Mouse (Mus musculus) intestine, embryonic 14.5 days (tissue): ENCODE data around the gene 1110012L19Rik. TPM values are rescaled to one million over a fixed set of nuclear protein-coding genes. Genes with fewer than 3 reads are reported as not detected.
"Not testable (repeated sequence)": the region's sequence is repeated elsewhere in the genome, so short reads cannot be mapped to it uniquely, and the experiment has no call there.

Source experiments
- ATAC-seq: fragments of 200-750 bp; cut with Nextera tagmentation; replicated peaks from 2 replicates; pipeline ENCODE4 v1.8.0; 2017; ENCODE audit warnings: low read depth, moderate number of reproducible peaks, moderate TSS enrichment, moderate library complexity; ENCODE audit not compliant: low FRiP score, low TSS enrichment
- DNase-seq: peaks from one replicate; pipeline ENCODE4 v3.0.0-alpha.2; 2018; ENCODE audit warnings: low spot score
- H3K27ac ChIP-seq: fragments of 300-500 bp; sonication (generic); 2 replicates; pipeline ENCODE4 v1.5.1; 2014; ENCODE audit warnings: low read depth, mild to moderate bottlenecking, control low read depth
- H3K27me3 ChIP-seq: fragments of 300-500 bp; sonication (generic); replicated peaks from 2 replicates; pipeline ENCODE4 v1.6.1; 2014; ENCODE audit warnings: low read length, control low read depth; ENCODE audit not compliant: control insufficient read depth, insufficient read depth
- H3K36me3 ChIP-seq: fragments of 300-500 bp; sonication (generic); 2 replicates; pipeline ENCODE4 v1.6.1; 2014; ENCODE audit warnings: low read length, control low read depth; ENCODE audit not compliant: control insufficient read depth, insufficient read depth
- H3K4me1 ChIP-seq: fragments of 300-500 bp; sonication (generic); replicated peaks from 2 replicates; pipeline ENCODE4 v1.6.1; 2014; ENCODE audit warnings: low read length, control low read depth, mixed read lengths; ENCODE audit not compliant: control insufficient read depth, insufficient read depth
- H3K4me2 ChIP-seq: fragments of 300-500 bp; sonication (generic); 2 replicates; pipeline ENCODE4 v1.6.1; 2014; ENCODE audit warnings: low read length
- H3K4me3 ChIP-seq: fragments of 300-500 bp; sonication (generic); 2 replicates; pipeline ENCODE4 v1.5.1; 2014; ENCODE audit warnings: low read depth, low read length, control low read depth, mixed read lengths
- H3K9ac ChIP-seq: fragments of 300-500 bp; sonication (generic); 2 replicates; pipeline ENCODE4 v1.6.1; 2014; ENCODE audit warnings: mild to moderate bottlenecking, low read length
- H3K9me3 ChIP-seq: fragments of 300-500 bp; sonication (generic); 2 replicates; pipeline ENCODE4 v1.6.1; 2016; ENCODE audit warnings: low read length, control low read depth; ENCODE audit not compliant: control insufficient read depth
- WGBS: fragments of 180-500 bp; shearing (Covaris S2); extraction: QIAGEN DNeasy Blood & Tissue Kit; methylation state at CpG from one replicate; pipeline ENCODE4 v1.1.7; 2014; 5-methylcytosine and 5-hydroxymethylcytosine counted together
- polyA plus RNA-seq: library from polyadenylated mRNA; unstranded; fragments of >200 nt; fragmentation: Nextera tagmentation; extraction: Ambion mirVana; gene quantifications from 2 replicates; pipeline ENCODE4 v1.2.1, GENCODE M21; 2014

1110012L19Rik gene
- polyA plus RNA-seq, result 31.9 and 34.4 TPM in 2 replicates

DNA sequence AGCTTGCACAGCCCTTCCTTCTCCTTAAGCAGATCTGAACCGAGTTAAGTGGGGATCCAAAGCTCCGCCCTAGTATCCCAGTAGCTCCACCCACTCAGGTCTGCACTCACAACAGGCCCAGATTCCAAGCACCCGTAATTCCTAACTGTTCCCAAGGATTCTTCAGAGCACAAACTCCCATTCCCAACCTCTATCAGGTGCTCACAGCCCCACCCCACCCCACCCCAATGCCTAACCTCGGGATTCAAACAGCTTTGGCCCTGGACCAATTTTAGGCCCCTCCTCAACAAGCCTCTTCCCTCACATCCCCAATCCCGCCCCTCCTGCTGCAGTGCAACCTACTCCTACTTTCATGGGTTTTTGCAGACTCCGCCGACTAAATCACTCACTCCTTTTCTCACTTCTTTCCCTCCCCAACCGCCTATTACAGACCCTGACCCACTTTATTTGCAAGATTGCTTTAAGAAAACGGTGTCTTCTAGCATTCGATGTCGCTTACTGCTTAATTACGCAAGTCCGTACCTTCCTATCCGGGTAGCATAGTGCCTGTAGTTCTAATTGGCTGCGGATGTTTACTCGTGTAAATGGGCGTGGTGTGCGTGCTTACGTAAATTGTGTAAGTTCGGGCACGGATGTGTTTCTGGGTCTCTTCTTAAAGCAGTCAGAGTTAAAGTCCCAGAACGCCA lies at the start of gene 1110012L19Rik:
Gene 1110012L19Rik (plus strand): TSS at position 602 of the 686 bp plus-strand sequence.
- no peaks in the 10 kb centered on the region for H3K9me3 ChIP-seq
- no peaks in the 10 kb centered on the region for H3K27me3 ChIP-seq
- H3K4me2 ChIP-seq, result peak within 1 kb of the TSS; percentile 50
- ATAC-seq (peak; percentile 95), DNase-seq (peak; percentile 79)
- 14% methylated on average over 22 of the region's 22 CpGs for WGBS
- no peaks in the 10 kb centered on the region for H3K4me1 ChIP-seq
- peak within 1 kb of the TSS; percentile 74 for H3K27ac ChIP-seq
- H3K9ac ChIP-seq, result peak within 1 kb of the TSS; percentile 51
- peak within 1 kb of the TSS; percentile 56 for H3K4me3 ChIP-seq
- H3K36me3 ChIP-seq, result peaks cover 6% of the 10 kb centered on the region; the same call in 1 of the 2 replicates

DNA sequence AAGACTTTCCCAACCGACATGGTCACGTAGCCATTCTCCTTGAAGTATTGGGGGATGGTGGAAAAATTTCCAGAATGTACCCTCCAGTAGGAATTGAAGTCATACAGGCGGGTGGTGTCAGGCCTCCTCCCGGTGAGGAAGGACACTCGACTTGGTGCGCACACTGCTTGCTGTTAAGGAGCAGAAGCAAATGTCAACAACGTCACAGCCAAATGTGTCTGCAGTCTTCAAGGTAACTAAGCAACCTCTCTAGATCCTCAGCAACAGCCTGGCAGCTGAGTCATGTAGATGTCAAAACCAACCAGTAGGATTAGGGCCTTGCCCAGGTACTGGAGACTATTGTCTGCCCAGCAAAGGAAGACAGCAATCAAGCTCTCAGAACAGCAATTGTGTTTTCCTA lies 22.7 kb upstream of the 1110012L19Rik start:
- ATAC-seq, result no peak

DNA sequence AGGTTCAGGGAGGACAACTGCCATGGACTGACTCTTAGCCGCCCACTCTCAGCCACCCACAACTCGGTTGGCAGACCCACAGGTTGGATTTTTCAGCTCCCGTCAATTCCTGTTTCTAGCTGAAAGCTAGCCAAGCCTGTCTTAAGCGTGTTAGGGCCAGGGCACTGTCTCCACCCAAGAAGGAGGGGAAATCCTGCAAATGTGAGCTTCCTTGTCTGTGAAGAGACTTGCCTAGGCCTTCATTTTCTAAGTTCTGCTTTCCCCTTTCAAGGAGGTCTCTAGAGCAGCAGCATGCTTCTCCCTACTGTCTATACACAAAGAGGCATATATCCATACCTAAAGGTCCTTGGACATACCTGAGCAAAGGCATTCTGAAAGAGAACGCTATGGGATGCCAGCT lies 22.2 kb upstream of the 1110012L19Rik start:
- WGBS, result 78% methylated on average over 5 of the region's 5 CpGs
- no peak overlapping the region for H3K27ac ChIP-seq
- DNase-seq, result no peak

More for the DNA sequence above, 22.7 kb upstream of the 1110012L19Rik start:
- no peak overlapping the region for H3K9ac ChIP-seq
- peaks cover 5% of the 10 kb centered on the region; the same call in 1 of the 2 replicates for H3K36me3 ChIP-seq
- no peaks in the 10 kb centered on the region for H3K27me3 ChIP-seq
- H3K9me3 ChIP-seq, result no peaks in the 10 kb centered on the region
- no peak for DNase-seq
- H3K4me3 ChIP-seq, result no peak overlapping the region
- H3K4me1 ChIP-seq, result no peaks in the 10 kb centered on the region
- H3K4me2 ChIP-seq, result no peak overlapping the region
- 87% methylated on average over 7 of the region's 7 CpGs for WGBS
- H3K27ac ChIP-seq, result no peak overlapping the region

DNA sequence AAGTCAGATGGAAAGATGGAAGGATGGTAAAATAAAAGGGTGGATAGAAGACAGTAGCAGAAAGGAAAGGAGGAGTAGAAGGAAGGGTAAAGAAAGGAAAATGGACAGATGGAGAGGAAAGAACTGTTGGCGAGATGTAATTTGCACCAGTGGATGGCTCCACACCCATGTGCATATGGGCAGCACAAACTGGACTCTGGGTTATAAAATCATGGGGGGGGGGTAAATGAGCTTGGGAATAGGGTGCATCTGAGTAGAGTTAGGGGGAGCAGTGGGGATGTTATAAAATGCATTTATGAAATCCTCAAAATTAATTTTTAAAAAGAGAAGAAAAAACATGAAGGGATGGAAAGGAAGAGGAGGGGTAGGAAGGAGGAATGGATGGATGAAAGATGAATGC lies 21.5 kb upstream of the 1110012L19Rik start:
- Histone ChIP-seq H3K9me3 (no peaks in the 10 kb centered on the region), H3K4me2 (peak overlapping the region; percentile 46), H3K4me3 (peak overlapping the region; percentile 42), H3K27ac (no peak overlapping the region), H3K27me3 (no peaks in the 10 kb centered on the region), H3K36me3 (no peaks in the 10 kb centered on the region), H3K9ac (peak overlapping the region; percentile 51; the same call in 1 of the 2 replicates), H3K4me1 (no peaks in the 10 kb centered on the region)
- DNase-seq (no peak), ATAC-seq (no peak)
- 84% methylated on average over 1 of the region's 1 CpGs for WGBS

More for the DNA sequence above, 22.2 kb upstream of the 1110012L19Rik start:
- no peak overlapping the region for H3K9ac ChIP-seq
- no peak overlapping the region for H3K4me2 ChIP-seq
- H3K4me1 ChIP-seq, result no peaks in the 10 kb centered on the region
- no peak overlapping the region for H3K4me3 ChIP-seq
- no peaks in the 10 kb centered on the region for H3K9me3 ChIP-seq
- no peak for ATAC-seq
- peaks cover under 1% of the 10 kb centered on the region; the same call in 1 of the 2 replicates for H3K36me3 ChIP-seq
- H3K27me3 ChIP-seq, result no peaks in the 10 kb centered on the region

DNA sequence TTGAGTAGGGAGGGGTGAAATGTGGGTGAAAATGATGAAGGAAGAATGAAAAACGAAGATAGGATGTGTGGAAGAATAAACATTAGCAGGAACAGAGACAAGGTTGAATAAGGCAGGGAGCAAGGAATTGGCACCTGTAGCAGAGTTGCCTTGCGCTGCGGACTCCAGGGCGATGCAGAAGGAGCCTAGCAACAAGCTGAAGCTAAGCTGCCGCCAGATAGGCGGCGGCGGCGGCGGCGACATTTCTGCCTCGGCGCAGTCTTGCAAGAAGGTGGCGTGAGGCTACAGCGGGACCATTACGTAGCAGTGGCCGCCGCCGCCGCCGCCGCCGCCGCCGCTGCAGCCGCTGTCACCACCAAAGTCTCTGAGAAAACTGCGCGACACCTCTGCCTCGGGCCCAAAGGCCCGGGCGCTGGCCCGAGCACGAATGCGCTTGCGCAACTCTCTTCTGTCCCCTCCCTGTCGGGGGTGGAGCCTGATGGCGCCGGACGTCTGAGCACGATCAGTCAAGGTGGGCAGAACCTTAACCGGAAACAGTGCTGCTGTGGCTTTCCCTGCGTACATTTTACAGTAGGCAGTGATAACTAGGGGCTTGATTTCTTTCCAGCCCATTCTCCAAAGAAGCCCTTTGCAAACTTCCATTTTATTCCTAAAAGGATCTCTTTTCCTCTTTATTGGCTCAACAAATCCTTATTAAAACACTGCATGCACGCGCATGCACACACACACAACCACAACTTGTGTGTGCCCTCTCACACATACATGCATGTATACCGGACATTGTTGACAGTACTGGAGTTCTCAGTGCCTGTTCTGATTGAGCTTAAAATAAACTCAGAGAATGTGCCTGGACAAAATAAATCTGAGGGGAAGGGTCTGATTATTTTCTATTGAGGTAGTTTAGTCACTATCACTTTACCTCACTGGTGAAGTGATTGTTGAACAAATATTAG lies 20.7 kb upstream of the 1110012L19Rik start, which contains the start of gene Ids:
Gene Ids (minus strand): TSS at position 424 of the 953 bp plus-strand sequence.
- H3K4me2 ChIP-seq, result peak within 1 kb of the TSS; percentile 49
- peak within 1 kb of the TSS; percentile 42 for H3K4me3 ChIP-seq
- H3K27ac ChIP-seq, result no peak within 1 kb of the TSS
- H3K9ac ChIP-seq, result peak within 1 kb of the TSS; percentile 51
- no peaks in the 10 kb centered on the region for H3K36me3 ChIP-seq
- H3K4me1 ChIP-seq, result no peaks in the 10 kb centered on the region
- DNase-seq (peak; percentile 75), ATAC-seq (peak; percentile 95)
- no peaks in the 10 kb centered on the region for H3K27me3 ChIP-seq
- WGBS, result 13% methylated on average over 30 of the region's 45 CpGs
- H3K9me3 ChIP-seq, result no peaks in the 10 kb centered on the region

DNA sequence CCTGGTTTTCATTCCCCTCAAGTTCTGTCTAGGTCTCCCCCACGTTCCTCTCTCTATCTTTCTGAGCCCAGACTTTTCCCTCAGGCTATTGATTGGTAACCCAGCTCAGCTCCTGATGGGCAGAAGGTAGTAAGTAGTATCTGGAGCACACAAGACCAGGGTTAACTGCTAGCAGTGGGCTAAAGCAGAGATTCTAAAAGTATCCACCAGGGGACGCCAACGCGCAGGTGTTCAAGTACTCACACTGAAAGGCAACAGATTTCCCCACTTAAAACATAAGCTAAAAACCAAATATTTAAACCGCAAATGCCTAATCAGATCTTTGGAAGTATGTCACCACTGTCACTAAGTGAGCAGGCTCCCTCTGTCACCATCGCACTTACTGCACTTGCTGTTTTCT lies 15.9 kb upstream of the 1110012L19Rik start:
- H3K27ac ChIP-seq, DNase-seq, H3K4me3 ChIP-seq, H3K9ac ChIP-seq, ATAC-seq, H3K36me3 ChIP-seq, H3K4me2 ChIP-seq, H3K9me3 ChIP-seq, H3K4me1 ChIP-seq, H3K27me3 ChIP-seq: not testable (repeated sequence)
- WGBS, result 0% methylated on average over 1 of the region's 6 CpGs

DNA sequence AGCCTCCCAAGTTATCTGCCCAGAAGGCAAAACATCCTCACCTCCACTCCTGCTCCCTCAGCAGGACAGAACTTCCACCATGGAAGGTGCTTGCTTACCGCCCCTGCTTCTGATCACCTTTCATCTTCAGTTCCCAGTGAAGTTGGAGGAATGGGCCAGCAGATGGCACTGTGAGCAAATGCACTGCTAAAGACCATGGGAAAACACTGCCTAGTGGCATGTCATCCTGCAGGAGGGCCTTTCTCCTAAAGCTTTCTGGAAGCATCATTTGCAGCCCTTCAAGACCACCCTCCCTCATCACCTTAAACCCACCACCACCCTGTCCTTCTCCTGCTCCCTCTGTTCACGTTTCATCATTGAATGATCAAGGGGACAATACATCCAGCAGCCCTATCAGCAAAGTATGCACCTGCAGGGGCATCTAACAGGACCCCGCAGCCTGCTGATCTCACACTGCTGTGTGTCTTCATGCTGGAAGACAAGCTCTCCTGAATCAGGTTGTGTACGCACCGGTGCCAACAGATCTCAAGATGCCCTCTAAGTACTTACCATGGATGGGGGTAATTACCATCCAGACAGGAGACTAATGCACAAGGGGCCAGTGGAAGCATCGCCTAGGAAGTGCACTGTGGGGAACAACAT lies 11.1 kb upstream of the 1110012L19Rik start:
- H3K27ac ChIP-seq, ATAC-seq, H3K9me3 ChIP-seq, H3K4me2 ChIP-seq, DNase-seq, H3K4me3 ChIP-seq, H3K4me1 ChIP-seq, H3K9ac ChIP-seq, H3K36me3 ChIP-seq, H3K27me3 ChIP-seq: not testable (repeated sequence)
- 59% methylated on average over 5 of the region's 6 CpGs for WGBS

DNA sequence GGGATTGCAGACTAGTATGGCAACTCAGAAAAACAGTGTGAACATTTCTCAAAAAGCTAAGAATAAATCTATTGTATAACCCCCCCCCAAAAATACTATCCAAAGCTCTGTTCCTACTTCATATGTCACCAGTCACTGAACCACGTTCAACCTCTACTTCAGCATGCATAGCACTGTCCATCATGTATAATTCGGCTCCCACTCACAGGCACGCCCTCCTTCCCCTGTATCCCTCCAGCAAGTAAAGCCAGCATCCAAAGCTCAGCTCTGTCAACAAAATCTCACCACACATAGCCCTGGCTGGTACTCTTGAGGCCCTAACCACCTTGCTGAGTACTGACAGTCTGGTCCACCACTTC lies 781 bp upstream of the 1110012L19Rik start:
- DNase-seq (no peak), ATAC-seq (no peak)
- no peaks in the 10 kb centered on the region for H3K4me1 ChIP-seq
- H3K4me2 ChIP-seq, result peak overlapping the region; percentile 36
- no peaks in the 10 kb centered on the region for H3K27me3 ChIP-seq
- H3K9me3 ChIP-seq, result no peaks in the 10 kb centered on the region
- peak overlapping the region; percentile 56 for H3K4me3 ChIP-seq
- no peak overlapping the region for H3K27ac ChIP-seq
- peaks cover 6% of the 10 kb centered on the region; the same call in 1 of the 2 replicates for H3K36me3 ChIP-seq
- H3K9ac ChIP-seq, result no peak overlapping the region
- WGBS, result 46% methylated on average over 3 of the region's 3 CpGs
